Mouse (Mus musculus): ENCODE measurements around the gene Irf7. TPM values are rescaled to one million over a fixed set of nuclear protein-coding genes. Genes with fewer than 3 reads are reported as not detected.

Gene Irf7
- polyA plus RNA-seq (2015; fragmentation: Illumina TruSeq; extraction: RNeasy Lipid Tissue Mini Kit (QIAGEN cat#74804); ENCODE audit: insufficient read depth, low read depth, low replicate concordance): 8.0 TPM

DNA sequence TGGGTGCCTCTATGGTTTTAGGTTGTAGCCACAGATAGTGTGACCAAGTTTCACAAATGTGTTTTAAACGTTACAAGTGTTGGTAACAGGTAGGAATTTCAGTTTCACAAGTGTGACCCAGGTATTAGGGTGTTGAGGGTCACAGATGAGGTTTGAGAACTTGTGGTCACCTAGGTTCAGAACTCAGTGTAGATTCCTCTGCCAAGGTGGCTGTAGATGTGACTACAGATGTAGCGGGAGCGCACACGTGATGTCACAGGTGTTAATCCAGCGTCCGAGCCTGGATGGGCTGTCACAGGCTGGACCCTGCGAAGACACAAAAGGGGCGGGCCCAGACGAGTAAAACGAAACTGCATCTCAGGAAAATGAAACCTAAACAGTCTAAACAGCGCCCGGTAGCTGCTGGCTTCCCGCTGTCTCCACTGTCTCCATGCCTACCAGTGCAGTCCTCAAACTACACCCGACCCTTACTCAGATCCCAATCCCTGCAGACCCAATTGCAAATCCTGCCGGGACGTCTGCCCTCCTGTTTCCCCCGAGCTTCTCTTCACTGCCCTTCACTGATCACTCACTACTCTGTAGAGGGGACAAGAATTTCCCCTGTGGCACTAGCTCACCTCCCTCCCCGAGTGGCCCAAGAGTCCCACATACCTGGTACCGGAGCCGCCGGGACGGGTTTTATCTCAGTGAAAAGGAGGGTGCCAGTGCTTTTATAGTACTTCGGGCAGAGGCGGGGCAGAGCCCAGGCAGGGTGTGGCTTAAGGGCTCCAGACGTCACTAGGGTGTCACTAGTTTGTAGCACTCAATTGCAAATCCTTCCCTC, at the start of gene Irf7:
Irf7 (minus strand) TSS at position 743 of the 823 bp plus-strand sequence.

DNA sequence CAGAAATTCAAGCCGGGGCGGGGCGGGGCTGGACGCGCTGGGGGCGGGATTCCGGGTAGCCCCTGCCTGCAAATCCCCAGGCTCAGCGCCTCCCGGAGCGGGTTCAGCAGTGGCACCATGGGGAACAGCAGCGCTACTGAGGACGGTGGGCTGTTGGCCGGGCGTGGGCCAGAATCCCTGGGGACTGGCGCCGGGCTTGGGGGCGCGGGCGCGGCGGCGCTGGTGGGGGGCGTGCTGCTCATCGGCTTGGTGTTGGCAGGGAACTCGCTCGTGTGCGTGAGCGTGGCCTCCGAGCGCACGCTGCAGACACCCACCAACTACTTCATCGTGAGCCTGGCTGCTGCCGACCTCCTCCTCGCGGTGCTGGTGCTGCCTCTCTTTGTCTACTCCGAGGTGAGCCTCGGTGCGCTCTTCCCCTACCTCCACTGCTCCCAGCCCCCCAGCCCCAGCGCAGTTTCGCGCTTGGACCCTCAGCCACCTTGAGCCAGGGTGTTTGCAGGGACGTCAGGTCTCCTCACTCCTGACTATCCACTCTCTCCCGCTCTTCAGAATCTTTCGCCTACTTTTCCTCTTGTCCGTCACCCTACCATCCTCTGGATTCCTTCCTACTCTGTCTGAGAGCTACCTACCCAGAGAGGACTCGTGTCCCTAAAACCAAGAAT, 25.8 kb upstream of the Irf7 start, which contains the start of gene Drd4:
Drd4 (plus strand) TSS at position 86 of the 662 bp plus-strand sequence.

DNA sequence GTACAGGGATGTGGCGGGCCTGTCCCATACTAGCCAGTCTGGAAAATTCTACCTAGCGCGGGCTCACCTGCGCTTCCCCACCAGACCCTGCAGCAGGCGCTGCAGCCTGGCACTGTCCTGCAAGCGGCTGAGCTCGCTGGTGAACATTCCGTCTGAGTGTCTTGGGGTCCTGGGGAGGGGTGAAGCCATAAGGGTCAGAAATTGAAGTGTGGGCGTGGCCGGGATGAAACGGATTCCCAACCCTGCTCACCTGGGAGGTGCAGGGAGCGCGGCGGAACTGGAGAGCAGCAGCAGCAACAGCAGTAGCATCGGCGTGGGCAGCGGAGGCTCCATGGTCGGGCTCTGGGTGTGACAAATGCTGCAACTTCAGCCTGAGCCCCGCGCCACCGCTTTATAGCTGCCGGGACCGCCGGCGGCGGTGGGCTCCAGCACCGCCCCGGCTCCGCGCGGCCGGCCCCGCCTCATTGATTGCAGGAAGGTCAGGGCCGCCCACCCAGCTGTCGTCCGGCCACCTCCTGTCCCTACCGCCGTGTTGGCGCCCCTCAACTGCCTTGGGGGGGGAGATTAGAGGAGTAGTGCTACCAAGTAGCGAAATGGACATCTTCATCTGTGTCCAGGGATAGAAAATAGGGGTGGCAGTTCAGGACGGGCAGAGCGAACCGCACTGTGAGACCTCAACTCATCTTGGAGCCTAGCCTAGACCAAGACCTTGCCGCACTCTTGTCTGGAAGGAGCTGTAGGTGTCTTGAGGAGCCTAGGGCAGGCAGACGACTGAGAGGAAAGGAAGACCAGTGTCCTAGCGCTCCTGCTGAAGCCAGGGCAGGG, 12.7 kb upstream of the Irf7 start, which contains the start of gene Sct:
Sct (minus strand) TSS at position 368 of the 825 bp plus-strand sequence.

DNA sequence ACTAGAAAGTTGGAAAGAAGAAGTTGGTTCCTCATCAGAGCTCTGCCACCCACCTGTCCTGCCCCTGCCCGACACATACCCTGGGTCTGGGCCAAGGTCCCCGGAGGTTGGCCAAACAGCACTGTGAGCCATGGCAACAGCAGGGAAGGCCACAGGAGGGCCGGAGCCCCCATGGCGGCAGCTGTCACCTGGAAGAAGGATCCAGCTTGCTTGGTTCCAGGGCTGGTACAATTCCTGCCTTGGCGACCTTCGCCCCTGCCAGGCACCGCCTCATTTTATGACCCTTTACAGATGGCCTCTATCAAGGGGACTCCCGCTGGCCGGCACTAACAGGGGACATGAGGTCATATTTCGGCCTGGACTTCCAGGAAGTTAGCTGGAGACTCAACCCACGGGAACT, 10.3 kb upstream of the Irf7 start, which contains the start of gene Cdhr5:
Cdhr5 (minus strand) TSS at position 241 of the 400 bp plus-strand sequence.

DNA sequence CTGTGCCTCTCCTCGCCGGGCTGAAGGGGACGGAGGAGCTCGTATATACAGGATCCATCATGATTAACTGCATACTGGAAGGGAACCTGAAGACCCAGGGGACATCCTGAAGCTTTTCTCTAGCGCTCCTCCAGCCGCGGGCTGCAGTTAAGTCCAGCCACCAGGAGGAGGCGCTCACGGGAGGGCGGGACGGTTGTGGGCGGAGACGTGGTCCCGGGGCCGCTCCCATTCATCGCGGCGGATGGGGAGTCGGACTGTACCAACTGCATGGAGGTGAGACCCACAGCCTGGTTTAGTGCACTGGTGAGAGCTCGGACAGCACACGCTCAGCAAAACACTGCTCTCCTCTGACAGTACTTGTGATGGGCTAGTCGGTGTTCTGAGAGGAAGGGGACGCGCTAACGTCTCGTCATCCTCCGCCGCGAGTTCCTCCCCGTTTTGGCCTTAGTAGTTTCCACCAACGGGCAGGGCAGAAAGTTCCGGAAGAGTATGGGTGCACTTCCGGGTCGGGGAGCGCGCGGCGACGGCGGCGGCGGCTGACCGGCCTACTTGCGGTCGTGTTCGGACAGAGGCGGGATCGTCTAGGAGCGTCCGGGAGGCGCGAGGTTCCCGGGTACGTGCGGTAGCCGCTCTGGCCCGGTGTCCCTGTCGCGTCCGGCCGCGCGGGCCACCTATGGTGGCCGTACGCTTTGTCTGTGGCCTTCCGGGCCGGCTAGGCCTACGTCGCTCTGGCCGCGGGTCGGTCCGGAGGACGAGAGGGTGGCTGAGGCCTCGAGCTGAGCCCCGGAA, 37.8 kb downstream of the Irf7 start, which contains the start of gene Phrf1:
Phrf1 (plus strand) TSS at position 506 of the 789 bp plus-strand sequence.

DNA sequence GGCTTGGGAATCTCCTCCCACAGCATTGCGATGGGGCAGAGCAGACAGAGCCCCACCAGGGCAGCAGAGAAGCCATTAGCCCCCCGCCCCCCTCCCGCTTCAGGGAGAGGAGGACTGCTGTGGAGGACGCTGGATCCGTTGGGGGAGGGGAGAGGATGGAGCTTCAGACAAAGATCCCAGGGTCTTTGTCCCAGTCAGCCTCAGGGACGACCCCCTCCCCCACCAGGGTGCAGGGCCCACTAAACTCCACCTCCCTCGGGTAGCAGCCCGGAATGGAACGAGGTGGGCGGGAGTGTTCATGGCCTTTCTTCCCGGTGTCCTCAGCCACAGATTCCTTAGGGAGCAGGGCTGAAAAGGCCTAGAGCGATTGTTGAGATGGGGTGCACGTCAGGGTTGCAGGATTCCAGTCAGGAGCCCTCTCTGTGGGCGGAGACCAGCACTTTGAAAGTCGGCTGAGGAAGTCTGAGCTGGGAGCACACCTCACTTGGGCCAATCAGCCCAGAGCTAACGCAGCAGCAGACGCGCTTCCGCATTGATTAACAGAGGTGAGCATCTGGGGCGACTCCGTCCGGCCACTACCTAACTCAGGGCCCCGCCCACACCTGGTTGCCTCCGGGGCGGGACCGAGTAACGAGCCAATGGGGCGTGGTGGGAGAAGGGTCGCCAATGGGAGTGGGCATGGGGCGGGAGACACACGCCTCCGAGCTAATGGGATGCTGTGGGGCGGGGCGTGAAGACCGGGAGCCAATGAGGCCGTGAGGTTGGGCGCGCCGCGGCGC, 51.0 kb downstream of the Irf7 start, which contains the start of gene Rassf7:
Rassf7 (plus strand) TSS at position 760 of the 779 bp plus-strand sequence.

DNA sequence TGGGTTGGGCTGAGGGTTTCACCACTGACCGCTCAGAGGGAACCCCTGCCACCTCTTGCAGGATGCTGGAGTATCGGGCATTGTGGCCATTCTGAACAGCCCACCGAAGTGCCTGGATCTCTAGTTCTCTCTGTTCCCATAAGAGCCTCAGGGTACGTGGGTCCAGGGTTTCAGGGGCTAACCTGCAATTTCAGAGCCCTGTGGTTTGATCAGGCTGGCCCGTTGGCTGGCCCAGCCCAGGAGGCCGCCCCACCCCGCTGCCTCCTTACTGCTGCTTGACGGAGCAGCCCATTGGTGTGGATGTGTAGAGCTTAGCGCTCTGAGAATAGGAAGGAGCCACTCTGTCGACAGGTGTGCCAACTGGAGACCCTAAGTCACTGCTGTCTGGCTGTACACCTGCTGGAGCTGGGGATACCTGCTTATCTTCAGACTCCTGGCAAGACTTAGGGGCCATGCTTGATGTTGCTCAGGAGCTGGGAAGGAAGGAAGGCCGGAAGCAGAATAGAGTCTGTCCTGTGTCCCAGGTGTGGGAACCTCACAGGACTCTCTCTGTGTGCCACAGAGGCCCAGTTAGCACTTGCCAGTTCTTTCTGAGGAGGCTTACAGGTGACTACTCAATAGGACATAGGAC, 52.6 kb downstream of the Irf7 start, which contains the start of gene Lmntd2:
Lmntd2 (minus strand) TSS at position 476 of the 631 bp plus-strand sequence.

Other genes with a start within 250 kb of the Irf7 start
- gene Ifitm6, start 248.6 kb downstream of the Irf7 start, polyA plus RNA-seq (2015; fragmentation: Illumina TruSeq; extraction: RNeasy Lipid Tissue Mini Kit (QIAGEN cat#74804); ENCODE audit: insufficient read depth, low read depth, low replicate concordance): not detected
- gene Gm17387, start 237.3 kb downstream of the Irf7 start, polyA plus RNA-seq (2015; fragmentation: Illumina TruSeq; extraction: RNeasy Lipid Tissue Mini Kit (QIAGEN cat#74804); ENCODE audit: insufficient read depth, low read depth, low replicate concordance): not detected
- gene B4galnt4, start 205.4 kb downstream of the Irf7 start, polyA plus RNA-seq (2015; fragmentation: Illumina TruSeq; extraction: RNeasy Lipid Tissue Mini Kit (QIAGEN cat#74804); ENCODE audit: insufficient read depth, low read depth, low replicate concordance): 0.26 TPM
- gene Pkp3, start 188.3 kb downstream of the Irf7 start, polyA plus RNA-seq (2015; fragmentation: Illumina TruSeq; extraction: RNeasy Lipid Tissue Mini Kit (QIAGEN cat#74804); ENCODE audit: insufficient read depth, low read depth, low replicate concordance): 12.4 TPM
- 8.7 TPM for gene Sigirr, start 165.9 kb downstream of the Irf7 start, polyA plus RNA-seq (2015; fragmentation: Illumina TruSeq; extraction: RNeasy Lipid Tissue Mini Kit (QIAGEN cat#74804); ENCODE audit: insufficient read depth, low read depth, low replicate concordance)
- gene Ano9, start 148.7 kb downstream of the Irf7 start, polyA plus RNA-seq (2015; fragmentation: Illumina TruSeq; extraction: RNeasy Lipid Tissue Mini Kit (QIAGEN cat#74804); ENCODE audit: insufficient read depth, low read depth, low replicate concordance): 0.35 TPM
- 4.1 TPM for gene Ptdss2, start 144.1 kb downstream of the Irf7 start, polyA plus RNA-seq (2015; fragmentation: Illumina TruSeq; extraction: RNeasy Lipid Tissue Mini Kit (QIAGEN cat#74804); ENCODE audit: insufficient read depth, low read depth, low replicate concordance)
- 56.7 TPM for gene Rnh1, start 93.6 kb downstream of the Irf7 start, polyA plus RNA-seq (2015; fragmentation: Illumina TruSeq; extraction: RNeasy Lipid Tissue Mini Kit (QIAGEN cat#74804); ENCODE audit: insufficient read depth, low read depth, low replicate concordance)
- 22.7 TPM for gene Hras, start 72.5 kb downstream of the Irf7 start, polyA plus RNA-seq (2015; fragmentation: Illumina TruSeq; extraction: RNeasy Lipid Tissue Mini Kit (QIAGEN cat#74804); ENCODE audit: insufficient read depth, low read depth, low replicate concordance)
- 1.4 TPM for gene Lrrc56, start 72.3 kb downstream of the Irf7 start, polyA plus RNA-seq (2015; fragmentation: Illumina TruSeq; extraction: RNeasy Lipid Tissue Mini Kit (QIAGEN cat#74804); ENCODE audit: insufficient read depth, low read depth, low replicate concordance)
- 5.9 TPM for gene Lmntd2, start 52.4 kb downstream of the Irf7 start, polyA plus RNA-seq (2015; fragmentation: Illumina TruSeq; extraction: RNeasy Lipid Tissue Mini Kit (QIAGEN cat#74804); ENCODE audit: insufficient read depth, low read depth, low replicate concordance)
- 12.7 TPM for gene Rassf7, start 50.6 kb downstream of the Irf7 start, polyA plus RNA-seq (2015; fragmentation: Illumina TruSeq; extraction: RNeasy Lipid Tissue Mini Kit (QIAGEN cat#74804); ENCODE audit: insufficient read depth, low read depth, low replicate concordance)
- gene Phrf1, start 37.7 kb downstream of the Irf7 start, polyA plus RNA-seq (2015; fragmentation: Illumina TruSeq; extraction: RNeasy Lipid Tissue Mini Kit (QIAGEN cat#74804); ENCODE audit: insufficient read depth, low read depth, low replicate concordance): 31.0 TPM
- not detected for gene Cdhr5, start 10.3 kb upstream of the Irf7 start, polyA plus RNA-seq (2015; fragmentation: Illumina TruSeq; extraction: RNeasy Lipid Tissue Mini Kit (QIAGEN cat#74804); ENCODE audit: insufficient read depth, low read depth, low replicate concordance)
- gene Sct, start 12.7 kb upstream of the Irf7 start, polyA plus RNA-seq (2015; fragmentation: Illumina TruSeq; extraction: RNeasy Lipid Tissue Mini Kit (QIAGEN cat#74804); ENCODE audit: insufficient read depth, low read depth, low replicate concordance): not detected
- gene Drd4, start 25.5 kb upstream of the Irf7 start, polyA plus RNA-seq (2015; fragmentation: Illumina TruSeq; extraction: RNeasy Lipid Tissue Mini Kit (QIAGEN cat#74804); ENCODE audit: insufficient read depth, low read depth, low replicate concordance): not detected
- 23.3 TPM for gene Deaf1, start 61.2 kb upstream of the Irf7 start, polyA plus RNA-seq (2015; fragmentation: Illumina TruSeq; extraction: RNeasy Lipid Tissue Mini Kit (QIAGEN cat#74804); ENCODE audit: insufficient read depth, low read depth, low replicate concordance)
- gene Tmem80, start 61.3 kb upstream of the Irf7 start, polyA plus RNA-seq (2015; fragmentation: Illumina TruSeq; extraction: RNeasy Lipid Tissue Mini Kit (QIAGEN cat#74804); ENCODE audit: insufficient read depth, low read depth, low replicate concordance): 11.4 TPM
- gene Eps8l2, start 72.4 kb upstream of the Irf7 start, polyA plus RNA-seq (2015; fragmentation: Illumina TruSeq; extraction: RNeasy Lipid Tissue Mini Kit (QIAGEN cat#74804); ENCODE audit: insufficient read depth, low read depth, low replicate concordance): 35.8 TPM
- 61.6 TPM for gene Taldo1, start 125.7 kb upstream of the Irf7 start, polyA plus RNA-seq (2015; fragmentation: Illumina TruSeq; extraction: RNeasy Lipid Tissue Mini Kit (QIAGEN cat#74804); ENCODE audit: insufficient read depth, low read depth, low replicate concordance)
- 17.6 TPM for gene Gatd1, start 147.7 kb upstream of the Irf7 start, polyA plus RNA-seq (2015; fragmentation: Illumina TruSeq; extraction: RNeasy Lipid Tissue Mini Kit (QIAGEN cat#74804); ENCODE audit: insufficient read depth, low read depth, low replicate concordance)
- 0.98 TPM for gene Cend1, start 163.0 kb upstream of the Irf7 start, polyA plus RNA-seq (2015; fragmentation: Illumina TruSeq; extraction: RNeasy Lipid Tissue Mini Kit (QIAGEN cat#74804); ENCODE audit: insufficient read depth, low read depth, low replicate concordance)
- gene Slc25a22, start 171.4 kb upstream of the Irf7 start, polyA plus RNA-seq (2015; fragmentation: Illumina TruSeq; extraction: RNeasy Lipid Tissue Mini Kit (QIAGEN cat#74804); ENCODE audit: insufficient read depth, low read depth, low replicate concordance): 14.0 TPM
- gene Pidd1, start 177.5 kb upstream of the Irf7 start, polyA plus RNA-seq (2015; fragmentation: Illumina TruSeq; extraction: RNeasy Lipid Tissue Mini Kit (QIAGEN cat#74804); ENCODE audit: insufficient read depth, low read depth, low replicate concordance): 0.30 TPM
- 634 TPM for gene Rplp2, start 180.9 kb upstream of the Irf7 start, polyA plus RNA-seq (2015; fragmentation: Illumina TruSeq; extraction: RNeasy Lipid Tissue Mini Kit (QIAGEN cat#74804); ENCODE audit: insufficient read depth, low read depth, low replicate concordance)
- 21.8 TPM for gene Pnpla2, start 188.7 kb upstream of the Irf7 start, polyA plus RNA-seq (2015; fragmentation: Illumina TruSeq; extraction: RNeasy Lipid Tissue Mini Kit (QIAGEN cat#74804); ENCODE audit: insufficient read depth, low read depth, low replicate concordance)
- 31.6 TPM for gene Cracr2b, start 194.6 kb upstream of the Irf7 start, polyA plus RNA-seq (2015; fragmentation: Illumina TruSeq; extraction: RNeasy Lipid Tissue Mini Kit (QIAGEN cat#74804); ENCODE audit: insufficient read depth, low read depth, low replicate concordance)
- gene Cd151, start 200.9 kb upstream of the Irf7 start, polyA plus RNA-seq (2015; fragmentation: Illumina TruSeq; extraction: RNeasy Lipid Tissue Mini Kit (QIAGEN cat#74804); ENCODE audit: insufficient read depth, low read depth, low replicate concordance): 50.4 TPM
- 16.0 TPM for gene Polr2l, start 208.7 kb upstream of the Irf7 start, polyA plus RNA-seq (2015; fragmentation: Illumina TruSeq; extraction: RNeasy Lipid Tissue Mini Kit (QIAGEN cat#74804); ENCODE audit: insufficient read depth, low read depth, low replicate concordance)
- gene Tspan4, start 208.8 kb upstream of the Irf7 start, polyA plus RNA-seq (2015; fragmentation: Illumina TruSeq; extraction: RNeasy Lipid Tissue Mini Kit (QIAGEN cat#74804); ENCODE audit: insufficient read depth, low read depth, low replicate concordance): 14.3 TPM

Data from pancreas, adult 10 weeks (tissue).